Mouse (Mus musculus): ENCODE measurements at regions not wholly inside any gene's neighbourhood (a gene's known extent, or its start where the extent isn't known, plus 50 kb on each side); places are given as distances from the start of the nearest gene placed in this dataset.

DNA sequence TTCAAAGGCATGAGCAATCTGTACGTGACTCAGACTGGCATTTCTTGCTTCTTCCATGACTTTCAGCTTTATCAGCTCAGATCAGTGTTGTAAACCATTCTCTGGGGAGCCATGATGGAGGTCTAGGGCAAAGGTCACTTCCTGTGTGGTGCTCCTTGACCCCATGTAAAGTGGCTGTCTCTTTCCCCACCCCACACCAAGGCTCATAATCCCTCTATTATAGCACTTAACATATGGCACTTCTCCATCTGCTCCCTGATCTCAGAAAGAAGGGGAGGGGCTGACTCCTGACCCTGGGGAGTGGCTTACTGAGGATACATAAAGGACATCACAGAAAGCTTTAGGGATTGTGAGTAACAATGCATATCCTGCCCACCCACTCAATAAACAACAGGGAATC lies 623.1 kb downstream of the Efnb2 start:
- no peak for DNase-seq

DNA sequence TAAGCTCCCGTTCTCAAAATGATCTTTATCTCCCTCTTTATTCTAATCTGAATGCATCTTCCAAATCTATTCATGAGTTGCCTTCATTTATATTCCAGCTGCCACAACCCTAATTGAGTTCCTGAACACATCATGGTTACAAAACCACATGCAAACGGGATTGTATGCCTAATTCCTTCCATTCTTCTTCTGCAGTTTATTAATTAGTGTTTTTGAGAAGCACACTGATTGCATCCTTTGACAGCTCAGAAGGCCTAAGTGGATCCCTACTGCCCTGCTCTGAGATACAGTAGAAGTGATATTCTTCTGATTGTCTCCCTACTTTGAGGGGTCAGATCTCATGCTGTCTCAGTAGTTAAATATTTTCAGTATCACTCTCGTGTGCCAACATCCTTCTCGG lies 649.9 kb downstream of the Efnb2 start:
- DNase-seq = no peak

DNA sequence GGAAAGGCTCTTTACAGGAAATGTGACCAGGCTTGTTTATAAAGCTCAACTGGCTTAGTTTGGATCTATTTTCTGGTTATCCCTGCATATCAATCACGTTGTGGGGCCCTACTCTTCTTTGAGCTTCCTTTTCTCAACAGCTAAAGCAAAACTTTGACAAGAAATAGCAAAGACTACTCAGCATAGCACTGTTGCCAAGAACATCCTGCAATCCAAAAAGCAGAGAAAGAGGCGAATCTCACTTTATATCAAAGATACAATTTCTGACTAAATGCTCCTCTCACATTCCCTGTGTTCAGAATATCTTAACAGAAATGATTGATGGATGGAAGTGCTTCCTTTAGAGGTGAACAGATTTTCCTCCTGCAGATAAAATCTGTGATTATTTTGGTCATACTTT lies 666.1 kb downstream of the Efnb2 start:
- DNase-seq = no peak

DNA sequence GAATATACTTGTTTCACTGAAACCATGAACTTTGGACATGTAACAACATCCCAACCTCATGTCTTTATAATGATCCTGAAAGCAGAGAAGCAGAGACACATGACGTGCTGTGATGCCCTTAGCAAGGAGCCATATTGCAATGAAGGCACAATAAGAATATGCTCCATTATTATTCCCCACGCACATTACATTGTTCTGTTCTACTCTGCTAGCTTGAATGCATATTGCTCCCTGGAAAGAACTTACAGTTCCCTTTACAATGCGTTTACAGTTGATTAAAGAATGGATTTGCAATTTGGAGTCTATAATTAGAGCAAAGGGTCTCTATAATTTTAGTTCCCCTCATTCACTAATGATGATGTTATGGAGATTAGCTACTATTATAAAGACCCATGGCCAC lies 672.2 kb downstream of the Efnb2 start:
- DNase-seq = no peak

DNA sequence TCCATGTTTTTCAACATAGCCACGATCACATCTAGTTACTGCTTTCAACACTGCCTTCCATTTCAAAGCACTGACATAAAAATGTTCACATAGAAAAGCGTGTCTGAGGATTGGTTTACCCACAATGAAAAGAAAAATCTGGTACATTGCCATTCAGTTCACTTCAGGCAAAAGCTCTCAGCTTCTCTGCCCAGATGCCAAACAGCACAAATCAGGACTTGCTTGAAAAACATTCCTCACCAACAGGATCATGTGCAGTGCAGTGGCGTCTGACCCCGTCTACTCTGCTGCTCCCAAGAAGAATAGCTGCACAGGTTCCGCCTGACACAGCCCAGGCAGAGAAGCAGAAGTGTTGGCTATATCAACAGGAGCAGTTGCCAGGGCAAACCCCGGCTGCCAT lies 684.0 kb downstream of the Efnb2 start:
- no peak for DNase-seq

DNA sequence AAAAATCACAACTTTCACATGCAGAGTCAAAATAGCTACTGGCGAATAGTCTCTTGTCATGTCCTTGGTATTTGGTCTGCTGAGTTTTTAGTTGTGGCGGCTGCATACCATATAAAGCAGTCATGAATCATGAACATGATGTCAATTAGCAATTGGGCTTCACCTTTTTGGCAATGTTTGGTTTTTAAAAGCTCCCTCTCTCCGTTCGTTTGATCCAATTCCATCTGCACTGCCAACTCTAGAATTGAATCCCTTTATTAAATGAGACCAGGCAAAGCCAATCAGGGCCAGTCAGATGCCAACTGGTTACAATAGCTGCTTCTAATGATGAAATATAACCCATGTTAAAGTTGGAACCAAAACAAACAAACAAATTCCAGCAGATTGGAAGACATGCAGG lies 687.3 kb downstream of the Efnb2 start:
- no peak for DNase-seq

DNA sequence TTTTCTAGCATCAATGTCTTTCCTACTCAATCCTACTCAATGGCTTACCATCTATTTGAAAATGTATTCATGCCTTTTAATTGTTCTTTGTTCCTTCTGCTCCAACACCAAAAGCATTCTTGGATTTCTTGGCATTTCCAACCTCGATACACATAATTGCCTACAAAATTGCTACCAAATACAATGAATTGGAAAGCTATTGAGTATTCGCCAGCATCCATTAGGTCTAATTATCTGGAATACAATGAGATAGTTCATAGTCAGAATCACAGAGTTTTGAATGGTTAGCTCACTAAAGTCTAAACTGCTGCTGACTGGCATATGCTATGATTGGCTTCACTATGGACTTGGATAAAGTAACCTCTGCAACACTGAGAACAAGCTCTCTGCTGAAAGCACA lies 696.8 kb downstream of the Efnb2 start:
- no peak for DNase-seq

DNA sequence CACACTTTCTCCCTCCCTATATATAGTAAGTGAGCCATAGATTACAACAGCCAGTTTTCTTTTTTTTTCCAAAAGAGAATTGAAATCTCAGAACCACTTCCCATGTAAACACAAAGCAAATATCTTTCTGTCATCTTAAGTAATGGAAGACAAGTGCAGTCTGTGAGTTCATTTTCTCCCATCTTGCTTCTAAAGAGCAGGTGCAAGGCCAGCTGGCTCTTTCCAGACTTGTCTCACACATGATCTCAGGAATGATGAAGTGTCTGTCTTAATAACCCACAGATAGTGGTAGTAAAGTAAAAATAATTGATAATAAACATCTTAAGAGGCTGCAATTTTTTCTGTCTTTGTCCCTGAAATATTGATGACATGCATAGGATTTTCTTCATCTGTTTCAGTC lies 704.3 kb downstream of the Efnb2 start:
- DNase-seq = no peak

DNA sequence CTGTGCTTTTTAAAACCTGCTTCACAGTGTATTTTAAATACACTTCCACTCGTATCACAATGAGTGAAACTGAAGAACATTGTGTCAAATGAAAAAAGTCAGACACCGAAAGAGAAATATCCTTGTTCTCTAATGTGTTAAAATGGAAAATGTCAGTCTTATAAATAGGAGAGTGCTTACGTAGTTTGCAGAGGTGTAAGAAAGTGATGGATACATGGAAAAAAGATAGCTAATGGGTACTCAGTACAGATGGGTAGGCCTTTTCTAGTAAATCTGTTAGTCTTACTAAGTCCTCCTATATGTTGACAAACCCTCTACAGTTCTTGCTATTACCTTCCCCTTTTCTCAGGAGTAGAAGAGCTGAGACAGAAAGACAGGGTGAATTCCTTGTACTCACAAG lies 706.2 kb downstream of the Efnb2 start:
- no peak for DNase-seq

DNA sequence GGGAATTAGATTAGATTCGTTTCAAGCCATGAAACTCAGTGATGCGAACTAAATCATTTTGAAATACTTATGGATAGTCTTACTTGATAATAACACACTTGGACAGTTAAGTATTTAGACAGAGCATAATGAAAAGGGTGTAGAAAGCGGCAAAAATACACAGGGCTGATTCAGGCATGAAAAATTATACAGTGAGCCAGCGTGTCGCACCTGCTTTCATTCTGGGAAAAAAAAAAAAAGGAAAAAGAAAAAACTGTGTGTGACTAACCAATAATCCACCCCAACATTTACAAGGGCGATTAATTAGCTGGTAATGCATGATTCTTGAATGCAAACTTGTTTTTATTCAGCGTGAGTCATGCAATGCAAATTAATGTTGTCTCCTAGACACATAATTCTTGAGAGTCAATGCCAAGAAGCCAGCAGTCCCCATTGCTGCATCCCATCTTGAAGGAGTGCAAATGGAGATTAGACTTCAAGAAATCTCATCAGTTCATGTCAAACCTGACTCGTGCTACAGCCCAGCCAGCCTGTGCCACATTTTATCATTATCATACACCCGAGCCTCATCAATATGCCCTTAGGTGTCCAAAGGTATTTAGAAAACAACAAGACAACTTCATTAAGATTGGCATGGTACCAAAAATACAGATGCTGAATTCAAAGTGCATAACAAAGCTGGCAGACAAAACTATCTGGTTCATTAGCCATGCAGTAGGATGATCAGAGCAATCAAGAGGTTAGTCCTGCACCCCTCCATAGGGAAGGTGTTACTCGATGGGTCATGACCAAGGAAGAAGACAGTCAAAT lies 714.9 kb downstream of the Efnb2 start:
- no peak for DNase-seq

DNA sequence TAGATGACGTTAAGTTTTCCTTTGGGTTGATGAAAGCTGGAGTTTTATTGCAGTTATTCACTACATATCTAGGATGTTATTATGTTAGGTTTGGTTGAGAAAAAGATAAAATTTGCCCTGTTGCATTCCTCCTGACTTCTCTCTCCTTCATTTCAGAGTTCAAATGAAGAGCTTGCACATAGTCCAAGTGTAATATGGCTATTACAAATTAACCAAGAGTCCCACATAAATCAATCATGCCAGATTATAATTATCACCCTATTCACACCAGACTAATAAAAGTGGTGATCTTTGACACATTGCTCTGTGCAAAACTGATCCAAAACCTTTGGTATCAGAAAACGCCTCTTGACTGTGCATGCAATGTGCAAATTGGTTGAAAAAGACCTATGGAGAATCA lies 724.4 kb downstream of the Efnb2 start:
- DNase-seq = no peak

DNA sequence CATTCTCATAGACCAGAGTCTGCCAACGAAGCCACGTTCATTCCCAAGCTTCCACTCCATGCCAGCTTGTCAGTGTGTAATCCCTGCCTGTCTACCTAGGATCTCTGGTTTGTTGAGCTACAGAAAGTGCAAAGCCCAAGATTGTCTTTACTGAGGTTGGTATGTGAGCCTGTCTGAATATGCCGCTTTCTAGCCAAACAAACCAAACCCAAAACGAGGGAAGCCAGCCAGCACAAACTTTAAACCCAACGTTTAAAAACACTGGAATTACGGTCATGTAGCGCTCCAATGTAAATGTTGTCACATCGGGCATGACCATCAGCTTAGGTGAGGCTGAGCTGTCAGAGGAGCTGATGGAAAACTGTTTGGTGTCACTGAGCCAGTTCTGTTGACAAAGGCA lies 741.6 kb downstream of the Efnb2 start:
- no peak for DNase-seq

DNA sequence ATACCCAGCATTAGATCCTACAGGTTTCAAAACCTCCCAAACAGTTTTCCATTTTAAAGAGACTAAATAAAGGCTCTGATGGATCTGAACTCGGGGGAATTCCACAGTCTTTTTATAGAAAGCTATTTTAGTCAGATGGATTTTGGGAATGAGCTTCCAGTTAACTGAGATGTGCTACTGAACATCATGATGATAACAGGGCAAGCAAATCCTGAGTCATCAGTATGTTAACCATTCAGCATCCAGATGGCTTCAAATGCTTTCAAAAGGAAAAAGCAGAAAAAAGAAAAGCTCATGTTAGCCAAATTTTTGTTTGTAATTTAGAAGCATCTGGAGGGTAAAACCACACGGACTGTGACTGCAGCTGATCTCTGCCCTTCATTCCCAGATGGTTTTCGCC lies 766.7 kb downstream of the Efnb2 start:
- no peak for DNase-seq

DNA sequence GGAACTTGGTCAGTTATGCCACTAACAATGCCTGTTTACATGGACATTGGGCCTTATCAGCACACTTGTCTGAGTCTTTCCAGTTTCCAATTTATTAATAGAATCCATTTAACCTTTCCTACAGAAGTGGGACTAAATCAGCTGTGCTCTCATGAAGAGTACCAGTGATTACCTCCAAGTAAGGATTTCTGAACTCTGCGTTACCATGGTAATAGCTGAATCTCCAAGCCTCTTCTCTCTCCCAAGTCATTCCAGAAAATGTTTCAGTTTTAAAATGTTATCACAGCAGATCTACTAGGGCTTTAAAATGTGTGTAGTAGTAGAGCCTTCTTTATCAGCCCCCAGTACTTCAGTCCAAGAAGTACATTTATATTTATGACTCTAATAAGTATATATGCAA lies 807.9 kb downstream of the Efnb2 start:
- DNase-seq = no peak

DNA sequence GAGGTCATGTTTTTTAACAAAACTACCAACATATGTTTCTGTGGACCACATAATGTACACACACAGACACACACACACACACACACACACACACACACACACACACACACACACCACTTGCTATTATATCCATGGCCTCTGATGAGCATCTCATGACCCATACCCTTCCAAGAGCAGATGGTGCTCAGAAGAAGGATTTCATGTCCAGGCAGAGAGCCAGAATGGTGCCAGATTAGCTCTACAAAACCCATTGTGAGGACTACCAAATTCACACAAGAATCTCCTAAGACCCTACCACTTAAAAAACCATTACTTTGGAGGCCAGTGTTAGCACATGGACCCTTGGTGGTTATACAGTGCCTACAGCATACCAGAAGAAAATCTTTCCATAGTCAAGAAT lies 810.5 kb downstream of the Efnb2 start:
- DNase-seq = no peak

DNA sequence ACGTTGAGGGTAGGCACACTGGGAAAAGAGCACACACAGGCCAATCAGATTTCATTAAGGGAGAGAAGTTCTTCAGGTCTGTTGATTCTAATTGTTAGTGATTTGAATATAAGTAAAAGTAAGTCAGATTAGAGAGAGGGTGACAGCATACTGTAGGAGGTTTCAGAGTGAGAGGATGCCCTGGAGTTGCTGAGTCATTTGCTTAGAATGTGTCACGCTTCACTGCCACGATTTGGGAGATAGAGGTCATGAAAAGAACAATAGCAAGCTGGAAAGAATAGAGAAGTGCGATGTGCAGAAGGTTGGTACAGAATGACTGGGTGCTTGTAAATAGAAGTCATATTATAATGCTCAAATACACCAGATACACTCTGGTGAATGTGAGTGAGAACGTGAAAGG lies 829.1 kb downstream of the Efnb2 start:
- no peak for DNase-seq

DNA sequence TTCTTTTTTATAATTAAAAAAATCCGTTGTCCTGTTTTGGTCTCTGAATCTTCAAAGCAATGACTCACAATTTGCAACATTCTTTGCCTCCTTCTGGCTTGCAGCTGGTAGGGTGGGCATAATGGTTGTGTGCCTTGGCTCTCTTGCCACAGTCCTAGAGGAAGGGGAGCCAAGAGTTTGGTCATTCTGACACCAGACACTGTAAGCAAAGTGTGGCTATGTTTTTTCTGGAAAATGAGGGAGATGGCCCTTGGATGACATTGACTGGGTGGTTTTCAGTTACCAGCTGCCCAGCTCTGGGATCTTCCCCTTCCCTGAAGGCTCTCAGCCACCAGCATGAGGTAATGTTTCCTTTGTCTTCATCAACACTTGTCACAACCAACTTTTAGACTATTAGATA lies 833.2 kb downstream of the Efnb2 start:
- no peak for DNase-seq

DNA sequence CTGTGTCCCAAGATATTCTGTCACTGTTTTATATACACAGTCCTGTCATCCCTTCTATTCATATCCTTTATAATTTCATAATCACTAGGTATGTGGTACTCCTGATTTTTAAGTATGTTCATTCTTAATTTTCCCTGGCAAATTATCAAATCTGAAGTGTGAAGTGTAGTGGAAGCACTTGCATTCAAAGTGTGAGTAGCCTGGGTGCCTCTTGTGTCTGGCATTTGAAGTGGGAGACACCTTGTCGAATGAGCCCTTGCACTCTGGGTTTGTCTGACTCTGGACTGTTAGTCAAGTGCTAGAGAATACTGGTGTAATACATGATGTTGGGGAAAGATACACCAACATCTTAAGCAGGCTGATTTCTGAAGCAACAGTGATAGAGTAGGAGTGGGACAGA lies 852.6 kb downstream of the Efnb2 start:
- no peak for DNase-seq

DNA sequence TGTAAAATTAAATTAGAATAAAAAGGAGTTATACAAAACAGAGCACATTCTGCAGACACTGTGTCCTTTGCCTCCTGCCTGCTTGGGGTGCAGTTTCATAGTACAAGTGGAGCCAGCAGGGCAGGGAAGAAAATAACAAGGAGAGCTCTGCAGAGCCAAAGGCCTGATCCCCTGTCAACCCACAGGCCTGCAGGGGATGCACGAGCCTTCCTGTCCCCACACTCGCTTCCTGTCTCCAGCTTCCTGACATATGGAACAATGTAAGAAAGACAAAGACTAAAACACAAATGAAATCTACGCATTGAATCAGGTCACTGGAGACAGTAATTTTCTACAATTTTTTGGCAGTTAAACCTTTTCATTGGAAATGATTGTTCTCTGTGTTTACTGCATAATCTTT lies 861.8 kb downstream of the Efnb2 start:
- no peak for DNase-seq

DNA sequence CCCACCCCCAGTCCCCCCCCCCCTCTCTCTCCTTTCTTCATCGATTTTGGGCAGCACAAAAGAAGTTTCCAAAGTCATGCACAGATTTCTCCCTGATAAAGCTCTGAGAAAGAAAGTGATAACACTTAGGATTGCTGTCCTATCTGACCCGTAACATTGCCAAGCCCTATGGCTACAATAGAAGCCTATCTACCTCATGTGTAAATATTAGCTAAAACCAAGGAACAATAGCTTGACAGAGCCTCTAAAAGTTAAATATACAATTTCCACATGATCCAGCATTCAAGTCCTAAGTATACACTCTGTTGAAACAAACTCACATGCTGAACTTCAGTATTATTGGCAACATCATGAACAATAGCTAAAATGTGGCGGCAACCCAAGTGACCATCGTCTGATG lies 864.9 kb downstream of the Efnb2 start:
- DNase-seq = no peak

DNA sequence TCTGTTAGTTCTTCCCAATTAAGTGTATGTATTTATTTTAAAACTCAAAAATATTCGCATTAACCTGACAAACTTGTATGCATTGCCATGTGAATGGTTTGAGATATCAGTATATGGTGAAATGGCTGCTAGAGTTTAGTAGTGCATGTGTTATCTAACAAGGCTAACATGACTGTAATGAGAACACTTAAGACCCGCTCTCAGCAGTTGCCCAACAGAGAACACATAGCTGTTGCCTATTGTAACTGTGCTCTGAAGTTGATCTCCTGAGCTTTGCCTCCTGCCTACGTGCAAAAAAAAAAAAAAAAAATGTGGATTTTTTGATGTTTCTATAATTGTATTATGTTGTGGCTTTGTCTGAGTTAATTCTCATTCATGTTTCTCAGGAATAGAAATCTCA lies 897.2 kb downstream of the Efnb2 start:
- no peak for DNase-seq

DNA sequence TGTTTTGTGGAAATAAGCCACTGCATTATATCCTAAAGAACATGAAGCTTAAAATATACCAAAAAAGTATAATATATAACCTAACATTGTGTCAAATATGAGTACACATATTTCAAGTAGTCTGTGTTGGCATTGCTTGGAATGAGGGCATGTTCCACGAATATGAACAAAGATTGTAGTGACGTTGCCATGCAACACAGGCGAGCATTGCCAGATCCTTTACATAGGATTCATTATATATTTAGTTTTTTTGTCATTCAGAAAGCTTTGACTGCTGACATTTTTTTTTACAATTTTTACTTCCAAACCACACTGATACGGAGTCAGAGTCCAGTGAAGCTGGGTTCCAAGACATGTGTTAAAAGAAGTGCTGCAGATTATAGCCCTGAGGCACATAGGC lies 900.1 kb downstream of the Efnb2 start:
- DNase-seq = no peak

DNA sequence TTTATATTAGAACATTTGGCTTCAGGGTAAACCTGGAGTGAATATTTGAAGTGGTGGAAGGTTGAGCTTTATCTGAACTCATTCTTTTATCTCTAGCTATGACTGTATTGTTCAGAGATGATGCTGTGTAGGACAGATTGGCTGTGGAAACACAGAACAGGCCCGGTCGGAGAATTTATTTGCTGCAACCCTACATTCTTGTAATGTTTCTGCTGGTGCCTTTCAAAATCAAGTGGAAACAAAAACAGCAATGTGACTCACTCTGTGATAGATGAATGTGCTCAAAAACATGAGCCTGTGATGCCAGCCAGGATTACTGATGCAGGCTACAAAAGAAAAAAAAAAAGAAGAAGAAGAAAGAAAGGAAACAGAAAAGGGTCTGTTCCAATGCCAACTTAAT lies 928.3 kb downstream of the Efnb2 start:
- no peak for DNase-seq

DNA sequence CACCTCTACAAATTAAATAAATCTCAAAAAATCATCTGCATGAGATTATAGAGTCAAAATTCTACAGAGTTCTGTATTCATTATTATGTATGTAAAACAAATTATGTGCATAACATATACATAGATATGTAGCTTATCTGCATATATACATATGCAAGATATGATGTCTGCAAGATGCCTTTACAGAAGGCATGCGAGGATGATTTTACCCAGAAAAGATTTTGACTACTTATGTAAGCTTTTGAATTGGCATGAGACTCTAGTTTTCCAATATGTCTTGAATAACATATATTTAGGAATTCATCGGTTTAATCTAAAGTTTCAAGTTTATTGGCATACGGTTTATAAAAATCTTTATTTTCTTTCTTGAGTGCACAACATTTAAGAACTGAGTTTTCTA lies 939.2 kb downstream of the Efnb2 start:
- DNase-seq = no peak

DNA sequence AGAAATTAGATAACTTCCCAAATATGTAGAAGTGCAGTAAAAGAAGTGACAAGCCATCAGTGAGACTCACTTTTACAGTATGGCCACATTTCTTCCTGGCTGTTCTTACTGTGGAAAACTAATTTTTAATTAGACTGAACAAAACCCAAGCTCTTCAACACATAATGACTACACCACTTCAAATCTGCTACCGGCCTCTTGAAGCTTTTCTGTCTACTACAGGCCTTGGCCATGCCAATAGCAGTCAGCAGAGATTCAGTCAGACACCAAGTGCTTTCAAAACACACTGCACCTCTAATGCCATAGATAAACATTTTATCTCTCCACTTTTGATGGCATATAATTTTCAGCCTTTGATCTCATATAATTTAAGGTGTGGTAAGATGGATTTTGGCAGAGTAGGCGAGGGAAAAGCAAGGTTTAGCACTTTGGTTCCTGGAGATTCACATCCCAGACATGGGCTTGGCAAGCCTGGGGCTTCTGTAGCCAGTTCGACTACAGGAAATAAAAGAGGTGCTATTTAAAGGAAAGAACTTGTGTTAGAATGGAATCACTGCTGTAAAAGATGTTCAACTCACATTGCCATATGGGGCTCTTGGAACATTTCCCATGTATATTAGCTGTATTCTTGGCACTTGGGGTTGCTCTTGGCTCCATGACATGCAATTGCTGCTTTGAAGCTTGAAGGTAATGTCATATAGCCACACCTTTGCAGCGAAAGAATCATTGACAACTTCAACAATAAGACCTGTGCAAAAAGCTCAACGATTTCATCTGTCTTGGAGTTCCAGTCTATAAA lies 941.9 kb downstream of the Efnb2 start:
- peak; percentile 16 for DNase-seq
